Mouse (Mus musculus): ENCODE measurements at regions not wholly inside any gene's neighbourhood (a gene's known extent, or its start where the extent isn't known, plus 50 kb on each side); places are given as distances from the start of the nearest gene placed in this dataset.

GRCm38 (mm10) chr15:52565449-52565851 lies 1319.3 kb upstream of the Gm7489 start:
- DNase-seq (ENCODE audit: low spot score in 2 of 2), result no peak

- no peak for DNase-seq (ENCODE audit: low spot score in 2 of 2)
Observed at GRCm38 (mm10) chr15:52570256-52570655, 1314.5 kb upstream of the Gm7489 start.

DNA sequence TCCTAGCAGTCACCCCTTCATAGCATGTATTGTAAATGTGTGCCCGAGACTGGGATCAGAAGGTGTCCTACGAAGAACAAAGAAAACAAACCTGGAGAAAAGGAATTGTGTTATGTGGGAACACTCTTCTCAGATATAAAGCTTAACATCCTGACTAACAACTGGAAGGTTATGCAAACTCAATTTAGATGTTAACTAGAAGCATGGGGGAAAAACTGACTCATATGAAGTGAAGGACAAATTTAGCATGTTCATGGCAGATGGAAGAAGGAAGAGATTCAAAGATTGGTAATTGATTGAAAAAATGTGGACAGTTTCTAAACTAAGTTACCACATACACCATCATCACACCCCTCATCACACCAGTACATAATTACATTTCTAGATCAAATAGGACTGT lies 1307.1 kb upstream of the Gm7489 start:
- no peak for DNase-seq (ENCODE audit: low spot score in 2 of 2)

DNA sequence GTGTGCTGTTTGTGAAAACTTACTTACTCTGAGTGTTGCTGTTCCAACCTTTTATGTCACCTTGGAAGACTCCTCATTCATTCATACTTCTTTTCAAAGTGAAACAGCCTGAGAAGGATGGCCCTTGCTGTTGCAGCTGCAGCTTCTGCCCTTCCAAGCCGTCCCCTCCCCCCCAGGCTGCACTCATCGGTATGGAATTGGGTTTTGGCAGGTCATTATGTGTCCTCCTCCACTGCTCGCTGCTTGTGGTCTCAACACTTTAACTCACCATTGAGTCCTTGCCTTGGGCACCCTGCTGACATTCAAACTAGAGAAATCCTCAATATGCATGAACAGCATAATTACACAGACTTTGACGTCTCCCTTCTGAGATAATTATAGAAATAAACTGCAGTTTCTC lies 1295.3 kb upstream of the Gm7489 start:
- DNase-seq (ENCODE audit: low spot score in 2 of 2), result no peak

DNA sequence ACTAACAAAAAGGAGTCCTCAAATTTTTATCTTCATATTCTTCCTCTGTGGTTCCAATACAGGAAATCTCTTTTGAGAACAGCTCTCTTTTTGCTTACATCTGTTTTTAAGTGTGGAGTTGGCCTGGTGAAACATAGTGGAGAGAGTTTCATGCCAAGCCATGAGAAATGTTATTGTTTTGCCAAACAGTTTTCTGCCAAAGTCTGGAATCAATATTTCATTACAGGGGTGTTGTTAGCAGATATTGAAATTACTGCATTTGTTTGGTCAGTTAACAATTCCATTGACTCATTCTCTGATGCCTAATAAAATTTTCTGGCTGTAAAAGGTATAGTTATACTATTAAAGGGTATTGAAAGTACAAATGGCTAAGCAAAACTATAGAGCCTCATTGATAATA lies 1285.2 kb upstream of the Gm7489 start:
- no peak for DNase-seq (ENCODE audit: low spot score in 2 of 2)

GRCm38 (mm10) chr15:52599957-52600356 lies 1284.7 kb upstream of the Gm7489 start:
- DNase-seq (ENCODE audit: low spot score in 2 of 2), result no peak

GRCm38 (mm10) chr15:52639790-52640189 lies 1244.9 kb upstream of the Gm7489 start:
- no peak for DNase-seq (ENCODE audit: low spot score in 2 of 2)

GRCm38 (mm10) chr15:52645961-52646360 lies 1238.7 kb upstream of the Gm7489 start:
- DNase-seq (ENCODE audit: low spot score in 2 of 2), result no peak

GRCm38 (mm10) chr15:52657916-52658315 lies 1226.8 kb upstream of the Gm7489 start:
- DNase-seq (ENCODE audit: low spot score in 2 of 2), result no peak

All from adrenal gland, postnatal 4 days (tissue).